ENCODE assay signal across 8 mouse cellular contexts in genomic region chr5:24424861-24425411, GRCm38 (mm10). TPM values are rescaled to one million over a fixed set of nuclear protein-coding genes. Genes with fewer than 3 reads are reported as not detected.
DNase-seq lines count a peak whose midpoint lies in the region; TF ChIP-seq lines count a peak whose summit lies in the region.

No protein-coding gene starts in this region.

- H3K27ac ChIP-seq in liver, adult 2 months (replicated peaks; ENCODE audit: insufficient read depth, low read depth, low read length), result peak overlapping the region; percentile 87

- DNase-seq in cerebellum, adult 11 months, result peak; percentile 72
- no peak for DNase-seq in cerebellum, adult 9-10 months
- peak; percentile 81 for DNase-seq in embryo, embryonic 11.5 days (ENCODE audit: low read depth, low spot score)
- peak; percentile 86 to 89 for DNase-seq in heart, adult 18-20 months
- DNase-seq in kidney, adult 18-20 months, result peak; percentile 85
- peak; percentile 37 for DNase-seq in liver, adult 2 months (ENCODE audit: extremely low read depth, low read depth, low spot score)
- DNase-seq in naive thymus-derived CD4-positive, alpha-beta T cell, adult 2 months (ENCODE audit: low read depth), result peak; percentile 92
- peak; percentile 80 to 90 for DNase-seq in spleen, postnatal 4 days (ENCODE audit: low spot score in 2 of 2)

- peaks cover 13% of the 10 kb centered on the region for H3K4me1 ChIP-seq in liver, adult 2 months (ENCODE audit: control insufficient read depth, insufficient read depth, low read length)

- under 1% methylated on average over 56 of the region's 60 CpGs for WGBS in liver, adult 2 months

- peaks cover 6% of the 10 kb centered on the region; the same call in 1 of the 2 replicates for H3K79me2 ChIP-seq in liver, adult 2 months (ENCODE audit: control insufficient read depth, insufficient read depth, low read length)

- no peaks in the 10 kb centered on the region for H3K36me3 ChIP-seq in liver, adult 2 months (ENCODE audit: control insufficient read depth, insufficient read depth, low read length)

- no peak for TF ChIP-seq CTCF in liver, adult 2 months (IDR thresholded peaks at IDR 0.05; ENCODE audit: low read depth, low read length)

- H3K4me3 ChIP-seq in liver, adult 2 months (ENCODE audit: insufficient read depth, low read depth, low read length), result peak overlapping the region; percentile 76

- TF ChIP-seq POLR2A in liver, adult 2 months (IDR thresholded peaks at IDR 0.05; ENCODE audit: extremely low read depth, insufficient read depth, low read length), result peak; percentile 57; the same call in 1 of the 2 replicates

- peak overlapping the region; percentile 95 for H3K9ac ChIP-seq in liver, adult 2 months (ENCODE audit: low read depth, low read length)

- H3K27me3 ChIP-seq in liver, adult 2 months (ENCODE audit: control insufficient read depth, insufficient read depth, low read length), result no peaks in the 10 kb centered on the region

RNA-seq across cellular contexts. Expression of gene Slc4a2, which starts 1.3 kb away (rescaled TPM):
- 10 to 100 TPM; 25.5 to 30.3 TPM for total RNA-seq in heart, adult 18-20 months (2021)
- 15.4 and 22.7 TPM in 2 replicates for total RNA-seq in liver, adult 2 months (2014; rRNA removed)
- polyA plus RNA-seq in liver, adult 2 months (2012; rRNA removed), result 33.5 and 40.4 TPM in 2 replicates

RNA-seq across cellular contexts. Expression of gene Cdk5, which starts 1.6 kb away (rescaled TPM):
- total RNA-seq in heart, adult 18-20 months (2021), result 10 to 100 TPM; 19.3 to 23.0 TPM
- 9.5 and 10.0 TPM in 2 replicates for total RNA-seq in liver, adult 2 months (2014; rRNA removed)
- polyA plus RNA-seq in liver, adult 2 months (2012; rRNA removed), result 34.6 and 38.4 TPM in 2 replicates

RNA-seq across cellular contexts. Expression of gene Asic3, which starts 11.7 kb away (rescaled TPM):
- not detected for total RNA-seq in heart, adult 18-20 months (2021)
- not detected in 2 replicates for total RNA-seq in liver, adult 2 months (2014; rRNA removed)
- polyA plus RNA-seq in liver, adult 2 months (2012; rRNA removed), result 0.12 and 0.84 TPM in 2 replicates

RNA-seq across cellular contexts. Expression of gene Fastk, which starts 20.2 kb away (rescaled TPM):
- total RNA-seq in heart, adult 18-20 months (2021), result 100 to 1,000 TPM; 288 to 330 TPM
- 22.3 and 28.5 TPM in 2 replicates for total RNA-seq in liver, adult 2 months (2014; rRNA removed)
- 104 and 166 TPM in 2 replicates for polyA plus RNA-seq in liver, adult 2 months (2012; rRNA removed)

RNA-seq across cellular contexts. Expression of gene Tmub1, which starts 22.7 kb away (rescaled TPM):
- 10 to 100 TPM; 10.7 to 10.8 TPM for total RNA-seq in heart, adult 18-20 months (2021)
- total RNA-seq in liver, adult 2 months (2014; rRNA removed), result 5.2 and 6.2 TPM in 2 replicates
- polyA plus RNA-seq in liver, adult 2 months (2012; rRNA removed), result 30.7 and 35.2 TPM in 2 replicates
